Mouse (Mus musculus) granulocyte monocyte progenitor cell, adult 5-6 weeks (primary cell): ENCODE measurements around the gene Thyn1. TPM values are rescaled to one million over a fixed set of nuclear protein-coding genes. Genes with fewer than 3 reads are reported as not detected.

Experiments
- ATAC-seq: replicated peaks from 2 replicates; pipeline ENCODE4 v1.8.0; 2016; ENCODE audit warnings: mild to moderate bottlenecking, moderate TSS enrichment, inconsistent platforms; ENCODE audit not compliant: poor library complexity, severe bottlenecking
- total RNA-seq, 2 experiments: library from RNA; stranded (forward) in 1 of 2; stranded (reverse) in 1 of 2; fragments of 200-712, 200-1000 nt in 1 of 2; fragments of >200 nt in 1 of 2; fragmentation: Nextera tagmentation in 1 of 2; gene quantifications; 2 replicates each; pipeline ENCODE4 v1.2.3; 2014 to 2017

Thyn1 gene
- total RNA-seq, 2 experiments from 2014 or later, result 108 to 154 TPM

DNA sequence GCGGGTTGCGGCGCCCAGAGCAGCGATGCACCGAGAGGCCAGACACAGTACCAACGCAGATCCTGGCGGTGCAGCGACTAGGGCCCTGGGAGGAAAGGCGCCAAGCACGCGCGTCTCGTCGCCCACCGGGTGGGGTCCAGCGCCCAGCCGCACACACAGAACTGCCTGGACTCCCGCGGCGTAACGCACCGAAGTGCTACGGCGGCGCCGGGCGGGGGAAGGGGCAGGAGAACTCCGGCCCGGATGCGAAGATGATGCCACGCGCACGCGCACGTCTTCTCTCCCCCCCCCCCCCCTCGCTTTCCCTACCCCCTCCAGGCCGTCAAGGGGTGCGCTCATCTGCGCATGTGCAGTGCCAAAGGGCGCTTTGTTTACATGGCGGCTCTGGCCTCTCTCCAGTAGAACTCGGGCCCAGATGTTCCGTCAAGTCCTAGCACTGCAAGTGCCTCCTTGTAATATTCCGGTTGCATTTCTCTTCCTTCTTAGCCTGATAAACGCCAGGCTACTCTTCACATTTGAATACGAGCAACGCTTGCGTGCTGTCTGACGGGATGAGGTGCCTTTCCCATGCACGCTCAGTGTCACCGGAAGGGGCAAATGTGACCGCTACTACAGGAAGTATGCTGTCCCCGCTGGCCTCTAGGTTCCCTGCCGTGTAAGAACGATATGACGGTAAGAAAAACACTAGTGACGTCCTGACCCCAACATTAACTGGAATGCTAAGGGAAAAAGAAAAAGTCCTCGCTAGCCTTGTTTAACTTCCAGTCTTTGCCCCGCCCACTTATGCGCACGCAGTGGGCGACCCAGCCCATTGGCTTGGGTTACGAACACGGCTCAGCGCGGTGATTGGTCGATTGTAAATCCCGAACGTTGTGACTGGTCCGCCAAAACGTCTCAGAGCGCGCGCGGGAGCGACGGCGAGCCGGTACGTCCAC is 30.6 kb downstream of the Thyn1 start, which contains the start of the genes Vps26b and Ncapd3:
Gene Vps26b (minus strand): TSS at position 238 of the 935 bp plus-strand sequence.
Gene Ncapd3 (plus strand): TSS at position 348 of the 935 bp plus-strand sequence.
- ATAC-seq, result peak; percentile 79

GRCm38 (mm10) chr9:27030763-27031100 is 31.2 kb downstream of the Thyn1 start:
- no peak for ATAC-seq

DNA sequence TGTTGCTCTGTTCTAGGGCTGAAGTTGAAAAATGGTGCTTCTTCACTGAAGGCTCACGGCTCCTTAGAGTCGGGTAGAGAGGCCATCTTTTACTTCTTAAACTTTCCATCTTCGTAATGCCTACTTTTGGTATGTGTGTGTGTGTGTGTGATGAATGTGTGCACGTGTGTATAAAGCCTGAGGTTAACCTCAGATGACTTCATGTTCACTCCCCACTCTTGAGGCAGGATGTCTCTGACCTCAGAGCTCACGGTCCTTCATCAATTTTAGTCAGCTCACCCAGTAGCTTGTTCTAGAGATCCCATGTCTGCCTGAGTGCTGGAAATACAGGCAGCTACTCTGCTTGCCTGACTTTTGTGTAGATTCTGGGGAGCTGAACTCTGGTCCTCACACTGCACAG is 44.4 kb downstream of the Thyn1 start:
- no peak for ATAC-seq

DNA sequence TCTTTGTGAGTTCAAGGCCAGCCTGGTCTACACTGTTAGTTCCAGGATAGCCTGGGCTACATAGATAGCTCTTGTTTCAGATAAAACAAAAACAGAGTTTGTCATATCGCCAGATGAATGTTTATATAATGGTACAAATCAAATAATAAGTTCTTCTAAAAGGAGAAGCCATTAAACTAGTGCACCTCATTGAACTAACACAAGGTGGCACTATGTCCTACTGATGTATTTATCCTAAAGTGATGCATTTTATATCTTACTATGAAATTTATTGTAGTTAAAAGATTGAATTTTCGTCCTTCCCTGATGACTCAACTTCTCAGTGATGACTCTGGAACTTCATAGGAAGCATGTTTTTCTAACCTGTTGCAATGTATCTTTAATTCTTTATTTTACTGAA is 50.0 kb downstream of the Thyn1 start:
- no peak for ATAC-seq

Other genes with a start within 250 kb of the Thyn1 start
- gene Glb1l2, start 193.2 kb upstream of the Thyn1 start, total RNA-seq (2014; fragmentation: Nextera tagmentation), result 1.2 TPM in 1 of 2 replicates, not detected in the other
- 0.21 and 1.4 TPM in 2 replicates for gene Glb1l2, start 193.2 kb upstream of the Thyn1 start, total RNA-seq (2017)
- not detected in 2 replicates for gene Glb1l3, start 138.8 kb upstream of the Thyn1 start, total RNA-seq (2014; fragmentation: Nextera tagmentation)
- gene Glb1l3, start 138.8 kb upstream of the Thyn1 start, total RNA-seq (2017), result not detected in 2 replicates
- gene Gm1110, start 76.6 kb upstream of the Thyn1 start, total RNA-seq (2014; fragmentation: Nextera tagmentation), result 1.3 TPM in 1 of 2 replicates, not detected in the other
- gene Gm1110, start 76.6 kb upstream of the Thyn1 start, total RNA-seq (2017), result not detected in 2 replicates
- 33.0 and 46.8 TPM in 2 replicates for gene Acad8, start 144 bp upstream of the Thyn1 start, total RNA-seq (2014; fragmentation: Nextera tagmentation)
- 15.0 and 20.1 TPM in 2 replicates for gene Acad8, start 144 bp upstream of the Thyn1 start, total RNA-seq (2017)
- gene Vps26b, start 30.4 kb downstream of the Thyn1 start, total RNA-seq (2014; fragmentation: Nextera tagmentation), result 35.9 and 47.6 TPM in 2 replicates
- gene Vps26b, start 30.4 kb downstream of the Thyn1 start, total RNA-seq (2017), result 37.3 and 37.9 TPM in 2 replicates
- gene Ncapd3, start 30.5 kb downstream of the Thyn1 start, total RNA-seq (2014; fragmentation: Nextera tagmentation), result 56.6 and 57.9 TPM in 2 replicates
- gene Ncapd3, start 30.5 kb downstream of the Thyn1 start, total RNA-seq (2017), result 45.1 and 49.9 TPM in 2 replicates
- not detected in 2 replicates for gene Jam3, start 155.7 kb downstream of the Thyn1 start, total RNA-seq (2014; fragmentation: Nextera tagmentation)
- gene Jam3, start 155.7 kb downstream of the Thyn1 start, total RNA-seq (2017), result 0.22 and 0.26 TPM in 2 replicates